Mouse (Mus musculus) intestine, postnatal 0 days (tissue): ENCODE data around the gene St8sia1. TPM values are rescaled to one million over a fixed set of nuclear protein-coding genes. Genes with fewer than 3 reads are reported as not detected.

Source experiments
- ATAC-seq: fragments of 200-750 bp; cut with Nextera tagmentation; 2 replicates; pipeline ENCODE4 v1.8.0; 2017; ENCODE audit warnings: mild to moderate bottlenecking, moderate TSS enrichment, moderate library complexity
- H3K27ac ChIP-seq: fragments of 300-500 bp; sonication (generic); 2 replicates; pipeline ENCODE4 v1.5.1; 2014; ENCODE audit warnings: mild to moderate bottlenecking, low read depth, low read length, moderate library complexity
- H3K27me3 ChIP-seq: fragments of 300-500 bp; sonication (generic); replicated peaks from 2 replicates; pipeline ENCODE4 v1.6.1; 2014; ENCODE audit warnings: low read length, mixed read lengths; ENCODE audit not compliant: control insufficient read depth, insufficient read depth
- H3K36me3 ChIP-seq: fragments of 300-500 bp; sonication (generic); 2 replicates; pipeline ENCODE4 v1.6.1; 2014; ENCODE audit warnings: mild to moderate bottlenecking, moderate library complexity; ENCODE audit not compliant: control insufficient read depth, insufficient read depth
- H3K4me1 ChIP-seq: fragments of 300-500 bp; sonication (generic); replicated peaks from 2 replicates; pipeline ENCODE4 v1.6.1; 2014; ENCODE audit warnings: antibody characterized with exemption, low read length, mixed read lengths; ENCODE audit not compliant: control insufficient read depth, insufficient read depth
- H3K4me2 ChIP-seq: fragments of 300-500 bp; sonication (generic); replicated peaks from 2 replicates; pipeline ENCODE4 v1.6.1; 2014; ENCODE audit warnings: low read depth, mild to moderate bottlenecking, moderate library complexity
- H3K4me3 ChIP-seq: fragments of 300-500 bp; sonication (generic); 2 replicates; pipeline ENCODE4 v1.5.1; 2014; ENCODE audit warnings: low read depth, low read length
- H3K9ac ChIP-seq: fragments of 300-500 bp; sonication (generic); 2 replicates; pipeline ENCODE4 v1.6.1; 2014; ENCODE audit warnings: mild to moderate bottlenecking, low read depth, low read length
- H3K9me3 ChIP-seq: fragments of 300-500 bp; sonication (generic); 2 replicates; pipeline ENCODE4 v1.6.1; 2016; ENCODE audit warnings: mixed run types; ENCODE audit not compliant: control insufficient read depth
- CTCF ChIP-seq: sonication (generic); IDR thresholded peaks from 2 replicates; pipeline ENCODE4 v1.5.1; 2016; ENCODE audit warnings: low read depth, mild to moderate bottlenecking, control low read depth, antibody characterized with exemption, moderate library complexity
- WGBS: fragments of 180-500 bp; shearing (Covaris S2); extraction: QIAGEN DNeasy Blood & Tissue Kit; methylation state at CpG from one replicate; pipeline ENCODE4 v1.1.7; 2014; 5-methylcytosine and 5-hydroxymethylcytosine counted together
- polyA plus RNA-seq: library from polyadenylated mRNA; unstranded; fragments of >200 nt; fragmentation: Nextera tagmentation; extraction: Ambion mirVana; gene quantifications from 2 replicates; pipeline ENCODE4 v1.2.1, GENCODE M21; 2015

St8sia1 gene
- polyA plus RNA-seq, 1 experiment from 2014 or later, result 0.34 TPM

DNA sequence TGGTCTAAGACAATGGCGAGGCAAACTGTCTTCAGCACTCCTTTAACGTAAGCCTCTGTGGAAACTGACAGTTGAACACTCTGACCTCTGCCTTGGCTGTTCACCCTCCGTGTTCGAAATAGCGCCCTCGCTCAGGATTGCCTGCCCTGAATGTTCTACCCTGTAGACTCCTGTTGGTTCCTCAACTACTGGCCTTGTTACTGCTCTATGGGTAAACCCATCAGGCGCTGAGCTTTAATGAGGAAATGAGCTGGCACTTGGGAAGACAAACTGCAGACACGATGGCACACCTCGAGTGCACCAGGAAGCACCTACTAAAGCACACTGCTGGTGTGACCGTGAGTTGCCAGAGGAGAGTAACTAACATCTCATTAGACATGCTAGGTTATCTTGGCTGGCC lies 49.6 kb downstream of the St8sia1 start:
- Histone ChIP-seq H3K9ac (no peak overlapping the region), H3K4me2 (no peak overlapping the region), H3K36me3 (no peaks in the 10 kb centered on the region), H3K27ac (no peak overlapping the region), H3K4me3 (no peak overlapping the region), H3K9me3 (no peaks in the 10 kb centered on the region), H3K27me3 (no peaks in the 10 kb centered on the region), H3K4me1 (no peaks in the 10 kb centered on the region)
- 84% methylated on average over 10 of the region's 10 CpGs for WGBS
- no peak for TF ChIP-seq CTCF
- no peak for ATAC-seq

DNA sequence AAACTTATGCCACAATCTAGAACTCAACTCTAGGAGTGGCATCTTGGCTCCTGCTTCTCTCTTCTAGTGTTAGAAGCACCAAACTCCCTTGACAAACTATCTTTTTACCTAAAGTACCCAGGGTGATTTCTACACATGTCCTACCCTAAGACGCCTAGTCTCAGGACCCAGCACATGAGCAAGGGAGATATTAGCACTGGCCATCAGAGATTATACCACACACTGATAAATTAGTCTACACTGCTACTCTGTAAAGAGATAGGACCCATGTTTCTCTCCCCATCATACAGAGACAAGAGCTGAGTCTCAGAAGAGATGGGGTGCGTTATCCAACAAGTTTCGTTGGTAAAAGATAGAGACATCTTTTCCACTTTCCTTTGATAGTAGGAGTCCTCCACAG lies 53.0 kb downstream of the St8sia1 start:
- no peak for ATAC-seq
- Histone ChIP-seq H3K4me3 (no peak overlapping the region), H3K9me3 (no peaks in the 10 kb centered on the region), H3K36me3 (no peaks in the 10 kb centered on the region), H3K4me2 (no peak overlapping the region), H3K9ac (no peak overlapping the region), H3K4me1 (no peaks in the 10 kb centered on the region), H3K27ac (no peak overlapping the region), H3K27me3 (no peaks in the 10 kb centered on the region)
- 97% methylated on average over 3 of the region's 3 CpGs for WGBS
- TF ChIP-seq CTCF, result no peak

DNA sequence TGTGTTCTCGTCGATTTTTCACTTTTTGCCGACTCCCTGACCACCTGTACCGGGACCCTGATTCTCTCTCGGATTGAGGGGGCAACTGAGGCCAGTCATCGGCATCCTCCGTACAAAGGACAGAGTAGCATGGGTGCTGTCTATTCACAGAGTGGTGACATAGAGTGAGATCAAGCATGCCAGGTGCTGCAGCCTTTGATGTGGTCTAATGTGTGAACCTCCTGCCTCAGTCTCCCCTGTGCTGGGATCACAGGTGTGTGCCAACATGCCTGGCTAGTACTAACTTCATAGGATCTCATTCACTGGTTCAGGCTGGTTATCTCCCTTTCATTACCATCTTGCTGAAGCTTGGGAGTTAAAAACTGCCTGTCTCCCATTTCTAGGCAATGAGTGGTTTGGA lies 53.5 kb downstream of the St8sia1 start:
- ATAC-seq, result no peak
- Histone ChIP-seq H3K4me1 (no peaks in the 10 kb centered on the region), H3K27ac (no peak overlapping the region), H3K4me3 (no peak overlapping the region), H3K9ac (no peak overlapping the region), H3K9me3 (no peaks in the 10 kb centered on the region), H3K4me2 (no peak overlapping the region), H3K27me3 (no peaks in the 10 kb centered on the region), H3K36me3 (no peaks in the 10 kb centered on the region)
- no peak for TF ChIP-seq CTCF
- WGBS, result 95% methylated on average over 7 of the region's 7 CpGs

DNA sequence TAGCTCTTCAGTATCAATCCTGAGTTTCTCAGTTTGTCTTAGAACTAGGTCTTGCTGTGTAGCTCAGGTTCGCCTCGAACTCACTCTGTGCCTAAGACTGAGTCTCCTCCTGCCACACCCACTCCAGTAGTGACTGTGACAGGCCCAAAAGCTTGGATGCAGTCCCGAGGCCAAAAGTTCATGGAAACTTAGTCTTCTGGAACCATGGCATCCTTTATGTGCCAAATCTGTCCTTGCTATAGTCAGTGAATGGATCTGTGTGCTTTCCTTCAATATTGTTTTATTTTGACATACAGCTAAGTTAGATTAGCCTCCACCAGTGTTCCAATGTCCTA lies 54.5 kb downstream of the St8sia1 start:
- Histone ChIP-seq H3K9ac (no peak overlapping the region), H3K27me3 (no peaks in the 10 kb centered on the region), H3K4me1 (no peaks in the 10 kb centered on the region), H3K4me2 (no peak overlapping the region), H3K36me3 (no peaks in the 10 kb centered on the region), H3K4me3 (no peak overlapping the region), H3K27ac (no peak overlapping the region), H3K9me3 (no peaks in the 10 kb centered on the region)
- no peak for TF ChIP-seq CTCF
- no peak for ATAC-seq
- 83% methylated on average over 3 of the region's 3 CpGs for WGBS

DNA sequence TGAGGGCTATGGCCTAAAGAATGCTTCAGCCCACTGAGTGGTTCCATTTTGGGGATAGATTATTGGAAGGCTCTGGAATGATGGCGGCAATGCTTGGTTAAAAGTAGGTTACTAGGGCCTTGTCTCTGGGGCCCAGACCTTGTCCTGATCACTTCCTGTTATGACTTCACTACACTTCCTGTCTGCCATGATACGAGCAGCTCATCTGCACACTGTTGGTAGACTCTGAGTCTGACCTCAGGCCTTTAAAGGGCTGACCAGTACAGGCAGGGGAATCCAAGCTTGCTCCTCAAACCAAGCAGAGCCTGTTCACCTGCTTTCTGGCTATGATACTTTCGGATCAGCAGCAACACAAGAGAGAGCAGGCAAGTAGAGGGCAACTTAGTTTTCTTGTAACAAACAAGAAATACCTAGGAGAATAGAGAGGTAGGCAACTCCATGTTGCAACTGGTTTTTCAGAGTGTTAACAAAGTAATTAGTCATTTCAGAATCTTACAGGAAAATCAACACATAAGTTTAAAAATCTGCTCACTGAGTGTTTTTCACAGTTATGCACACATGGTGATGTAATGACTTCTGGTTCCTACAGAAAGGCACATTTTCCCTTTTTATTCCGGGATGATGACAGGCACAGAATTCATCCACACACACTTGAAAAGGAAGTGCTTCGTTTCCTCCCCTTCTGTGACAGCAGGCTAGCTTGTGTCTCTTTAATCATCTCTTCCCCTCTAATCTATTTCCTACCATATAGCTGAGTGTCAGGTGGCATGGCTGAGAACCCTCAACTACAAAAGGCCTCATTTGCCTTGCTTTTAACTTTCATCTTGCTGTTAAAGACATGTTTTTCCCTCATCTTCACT lies 55.1 kb downstream of the St8sia1 start:
- no peak for TF ChIP-seq CTCF
- H3K36me3 ChIP-seq, result no peaks in the 10 kb centered on the region
- no peaks in the 10 kb centered on the region for H3K4me1 ChIP-seq
- H3K27ac ChIP-seq, result no peak overlapping the region
- no peak for ATAC-seq
- no peaks in the 10 kb centered on the region for H3K9me3 ChIP-seq
- no peaks in the 10 kb centered on the region for H3K27me3 ChIP-seq
- no peak overlapping the region for H3K9ac ChIP-seq
- H3K4me2 ChIP-seq, result no peak overlapping the region
- no peak overlapping the region for H3K4me3 ChIP-seq
- whole genome bisulfite sequencing, result 76% methylated on average over 5 of the region's 5 CpGs

DNA sequence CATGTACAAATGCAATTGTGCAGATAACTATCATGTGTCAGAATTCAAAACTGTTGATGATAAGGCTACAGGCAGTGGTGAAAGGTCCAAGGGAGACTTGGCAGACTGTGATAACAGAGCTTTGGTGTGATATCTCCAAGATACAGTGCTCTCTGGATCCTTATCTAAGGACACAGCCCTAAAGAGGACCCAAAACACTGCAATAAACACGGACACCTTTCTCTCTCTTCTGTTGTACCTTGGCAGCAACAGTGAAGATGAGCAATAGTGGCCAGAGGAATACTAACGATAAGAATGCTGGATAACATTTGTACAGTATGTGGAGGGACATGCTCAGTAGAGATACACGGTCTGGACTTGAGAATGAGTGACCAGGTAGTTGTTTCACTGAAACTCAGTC lies 55.8 kb downstream of the St8sia1 start:
- H3K27me3 ChIP-seq, result no peaks in the 10 kb centered on the region
- no peaks in the 10 kb centered on the region for H3K36me3 ChIP-seq
- no peak for TF ChIP-seq CTCF
- H3K4me1 ChIP-seq, result no peaks in the 10 kb centered on the region
- no peak for ATAC-seq
- H3K4me3 ChIP-seq, result no peak overlapping the region
- H3K27ac ChIP-seq, result no peak overlapping the region
- WGBS, result 81% methylated on average over 3 of the region's 3 CpGs
- no peak overlapping the region for H3K4me2 ChIP-seq
- no peaks in the 10 kb centered on the region for H3K9me3 ChIP-seq
- no peak overlapping the region for H3K9ac ChIP-seq

DNA sequence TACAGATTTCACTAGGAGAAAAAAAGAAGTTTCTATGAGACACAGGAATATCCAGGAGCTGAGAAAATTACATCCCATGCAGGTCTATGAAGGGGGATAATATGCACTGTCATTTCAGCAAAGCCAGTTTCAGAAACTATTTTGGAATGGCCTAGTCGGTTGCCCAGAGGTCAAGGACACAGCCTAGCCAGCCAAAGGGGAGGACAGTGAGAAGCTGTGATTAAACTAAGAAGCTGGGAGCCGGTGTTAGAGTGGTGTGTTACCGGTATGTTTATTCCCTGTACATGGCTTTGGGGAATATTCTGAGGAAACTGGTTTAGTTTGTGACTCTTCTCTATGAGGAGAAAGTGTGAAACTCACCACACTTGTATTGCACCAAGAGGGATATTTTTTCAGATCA lies 68.9 kb downstream of the St8sia1 start:
- no peak overlapping the region for H3K4me3 ChIP-seq
- 72% methylated on average over 3 of the region's 3 CpGs for WGBS
- H3K36me3 ChIP-seq, result no peaks in the 10 kb centered on the region
- H3K4me2 ChIP-seq, result no peak overlapping the region
- no peak for TF ChIP-seq CTCF
- ATAC-seq, result no peak
- no peak overlapping the region for H3K9ac ChIP-seq
- H3K27me3 ChIP-seq, result no peaks in the 10 kb centered on the region
- H3K9me3 ChIP-seq, result no peaks in the 10 kb centered on the region
- H3K27ac ChIP-seq, result no peak overlapping the region
- H3K4me1 ChIP-seq, result no peaks in the 10 kb centered on the region
